Mouse (Mus musculus): ENCODE data around the gene Gm49320. TPM values are rescaled to one million over a fixed set of nuclear protein-coding genes. Genes with fewer than 3 reads are reported as not detected.

Gm49320 gene
- polyA plus RNA-seq (2015; fragmentation: Nextera tagmentation; extraction: Ambion mirVana): 1.4 and 1.5 TPM in 2 replicates

DNA sequence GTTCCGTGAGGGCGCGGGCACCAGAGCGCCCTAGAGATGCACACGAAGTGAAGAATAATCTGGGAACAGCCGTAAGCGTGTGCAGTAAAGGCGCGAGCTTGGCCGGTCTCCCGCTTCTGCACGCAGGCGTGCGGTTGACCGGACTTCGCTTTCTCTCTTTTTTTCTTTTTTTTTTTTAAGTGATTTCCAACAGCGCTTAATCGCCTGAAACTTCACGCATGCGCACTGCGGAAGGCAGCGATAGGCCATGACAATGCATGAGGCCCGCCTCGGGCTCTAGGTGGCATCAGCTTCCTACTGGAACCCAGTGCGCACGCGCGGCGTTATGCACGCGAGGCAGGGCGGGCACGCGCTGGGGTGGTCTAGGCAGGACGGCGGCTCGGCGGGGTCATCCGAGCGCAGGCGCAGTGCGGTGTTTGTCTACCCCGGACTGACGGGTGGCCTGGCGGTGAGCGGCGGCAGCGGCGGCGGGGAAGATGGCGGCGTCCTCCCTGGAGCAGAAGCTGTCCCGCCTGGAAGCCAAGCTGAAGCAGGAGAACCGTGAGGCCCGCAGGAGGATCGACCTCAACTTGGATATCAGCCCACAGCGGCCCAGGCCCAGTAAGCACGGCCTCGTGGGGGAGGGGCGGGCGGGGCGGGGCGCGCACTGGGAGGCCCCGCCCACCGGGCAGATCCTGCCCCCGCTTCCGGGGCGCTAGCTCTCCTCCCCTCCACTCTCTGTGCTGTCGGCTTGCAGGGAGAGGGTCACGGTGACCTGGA is at the start of gene Gm49320, which contains the start of gene Map2k7:
TSS of gene Gm49320 (plus strand) at position 432 of the 759 bp plus-strand sequence.
TSS of gene Map2k7 (plus strand) at position 307 of the 759 bp plus-strand sequence.
- H3K4me2 ChIP-seq: peak within 1 kb of the TSS; percentile 66
- H3K27ac ChIP-seq: peak within 1 kb of the TSS; percentile 92
- no peaks in the 10 kb centered on the region for H3K27me3 ChIP-seq
- peak; percentile 95 for ATAC-seq (ENCODE audit: borderline replicate concordance, extremely low read depth, low FRiP score, low TSS enrichment)
- H3K4me3 ChIP-seq: peak within 1 kb of the TSS; percentile 83
- no peaks in the 10 kb centered on the region for H3K9me3 ChIP-seq
- H3K9ac ChIP-seq: peak within 1 kb of the TSS; percentile 74
- H3K36me3 ChIP-seq: peaks cover 14% of the 10 kb centered on the region
- H3K4me1 ChIP-seq: peaks cover 28% of the 10 kb centered on the region
- WGBS: under 1% methylated on average over 58 of the region's 71 CpGs

DNA sequence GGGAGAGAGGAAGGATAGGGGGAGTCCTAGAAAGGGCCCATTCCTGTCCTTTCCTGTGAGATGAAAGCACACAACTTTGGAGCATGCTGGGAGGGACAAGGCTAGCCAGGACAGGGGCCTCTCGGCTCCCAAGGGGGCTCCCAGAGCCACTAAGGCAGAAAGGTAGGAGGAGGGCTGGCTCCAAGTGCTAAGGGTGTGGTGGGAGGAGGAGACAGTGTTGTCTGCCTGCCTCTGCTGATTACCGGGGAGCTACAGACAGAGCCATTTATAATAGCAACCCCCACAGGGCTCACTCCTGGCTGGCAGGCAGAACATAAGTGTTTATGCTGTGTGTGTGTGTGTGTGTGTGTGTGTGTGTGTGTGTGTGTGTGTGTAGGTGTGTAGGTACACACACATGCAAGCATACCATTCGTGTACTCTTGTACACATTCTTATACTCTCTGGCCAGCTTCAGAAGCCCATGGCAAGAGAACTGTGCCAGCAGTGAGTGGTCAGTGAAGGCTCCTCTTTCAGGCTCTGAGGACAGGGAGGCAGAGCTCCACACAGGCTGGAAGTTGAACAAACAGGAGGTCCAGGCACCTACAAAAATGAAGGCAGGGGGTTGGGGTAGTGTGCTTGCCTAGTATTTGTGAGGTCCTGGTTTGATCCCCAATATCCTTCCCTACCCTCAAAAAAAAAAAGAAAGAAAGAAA is 49.5 kb upstream of the Gm49320 start:
- H3K27me3 ChIP-seq: no peaks in the 10 kb centered on the region
- 41% methylated on average over 3 of the region's 3 CpGs for WGBS
- H3K36me3 ChIP-seq: peaks cover 11% of the 10 kb centered on the region
- no peak overlapping the region for H3K4me2 ChIP-seq
- H3K4me3 ChIP-seq: no peak overlapping the region
- H3K27ac ChIP-seq: no peak overlapping the region
- no peak for ATAC-seq (ENCODE audit: borderline replicate concordance, extremely low read depth, low FRiP score, low TSS enrichment)
- peaks cover 6% of the 10 kb centered on the region; the same call in 1 of the 2 replicates for H3K4me1 ChIP-seq
- H3K9me3 ChIP-seq: no peaks in the 10 kb centered on the region
- no peak overlapping the region for H3K9ac ChIP-seq

DNA sequence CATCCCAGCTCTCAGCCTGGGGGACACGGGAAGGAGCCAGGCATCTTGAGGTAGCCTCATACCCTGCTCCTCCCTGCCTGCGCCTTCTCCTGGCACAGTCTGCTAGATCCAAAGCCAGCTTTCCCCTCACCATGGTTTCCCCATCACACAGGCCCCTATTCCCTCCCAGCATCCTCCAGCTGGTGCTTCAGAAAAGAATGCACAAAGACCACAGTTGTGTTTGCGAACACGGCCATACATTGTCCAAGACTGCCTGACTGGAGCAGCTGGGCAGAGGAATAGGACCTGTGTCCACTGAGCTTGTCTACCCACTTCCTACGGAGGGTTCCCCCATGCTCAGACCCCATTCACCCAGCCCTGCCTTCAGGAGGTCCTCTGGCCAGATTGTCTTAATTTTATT is 46.4 kb upstream of the Gm49320 start:
- no peak overlapping the region for H3K9ac ChIP-seq
- no peak for ATAC-seq (ENCODE audit: borderline replicate concordance, extremely low read depth, low FRiP score, low TSS enrichment)
- WGBS: 48% methylated on average over 5 of the region's 5 CpGs
- no peak overlapping the region for H3K27ac ChIP-seq
- no peak overlapping the region for H3K4me2 ChIP-seq
- H3K27me3 ChIP-seq: no peaks in the 10 kb centered on the region
- H3K4me1 ChIP-seq: peaks cover 6% of the 10 kb centered on the region; the same call in 1 of the 2 replicates
- H3K9me3 ChIP-seq: no peaks in the 10 kb centered on the region
- H3K4me3 ChIP-seq: no peak overlapping the region
- peaks cover 2% of the 10 kb centered on the region for H3K36me3 ChIP-seq

DNA sequence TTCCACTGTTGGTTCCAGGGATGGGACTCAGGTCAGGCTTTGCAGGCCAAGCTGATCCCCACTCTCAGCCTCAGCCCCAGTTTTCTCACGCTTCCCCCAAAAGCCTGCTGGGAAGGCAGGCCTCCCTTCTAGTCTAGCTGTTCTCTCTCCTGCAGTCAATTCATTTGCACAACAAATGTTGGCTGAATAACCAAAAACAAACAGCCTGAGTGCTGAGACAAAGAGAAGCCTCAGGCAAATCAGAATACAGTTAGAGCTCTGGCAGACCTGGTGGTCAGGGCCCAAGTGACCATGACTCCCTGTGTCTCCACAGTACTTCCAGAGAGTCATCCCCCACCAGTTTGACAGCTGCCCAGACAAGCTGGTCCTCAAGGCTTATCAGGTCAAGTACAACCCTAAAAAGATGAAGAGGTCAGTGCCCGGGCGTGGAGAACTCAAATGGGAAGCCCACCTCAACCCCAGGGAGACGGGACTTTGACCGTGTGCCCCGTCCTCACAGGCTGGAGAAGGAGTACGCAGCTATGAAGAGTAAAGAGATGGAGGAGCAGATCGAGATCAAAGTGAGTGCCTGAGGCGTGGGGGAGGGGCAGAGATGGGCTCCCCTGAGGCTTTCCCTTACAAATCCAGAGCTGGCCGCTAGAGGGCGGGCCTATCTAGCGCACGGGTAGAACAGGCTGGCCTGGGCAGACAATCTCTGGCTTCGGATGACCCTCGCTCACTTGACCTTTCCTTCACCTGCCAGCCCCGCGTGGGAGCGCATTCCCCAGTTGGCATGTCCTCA is 45.7 kb upstream of the Gm49320 start:
- no peak overlapping the region for H3K9ac ChIP-seq
- H3K36me3 ChIP-seq: peaks cover 2% of the 10 kb centered on the region; the same call in 1 of the 2 replicates
- 9% methylated on average over 18 of the region's 18 CpGs for WGBS
- H3K27me3 ChIP-seq: no peaks in the 10 kb centered on the region
- peaks cover 6% of the 10 kb centered on the region; the same call in 1 of the 2 replicates for H3K4me1 ChIP-seq
- H3K4me2 ChIP-seq: peak overlapping the region; percentile 28; the same call in 1 of the 2 replicates
- ATAC-seq (ENCODE audit: borderline replicate concordance, extremely low read depth, low FRiP score, low TSS enrichment): peak; percentile 91
- H3K4me3 ChIP-seq: no peak overlapping the region
- H3K27ac ChIP-seq: no peak overlapping the region
- no peaks in the 10 kb centered on the region for H3K9me3 ChIP-seq

DNA sequence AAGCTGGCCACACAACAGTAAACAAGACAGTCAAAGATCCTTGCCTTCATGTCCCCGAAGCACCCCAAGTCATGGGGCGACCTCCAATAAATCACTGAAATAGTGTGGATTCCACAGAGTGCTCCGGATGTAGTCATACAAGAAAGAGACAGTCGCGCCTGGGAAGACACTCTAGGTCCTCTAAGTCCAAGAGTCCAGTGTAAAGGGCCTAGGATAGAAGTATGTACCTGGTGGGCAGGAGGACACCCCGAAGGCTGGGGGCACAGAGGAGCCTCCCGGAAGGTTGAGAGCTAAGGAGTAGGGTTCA is 45.1 kb upstream of the Gm49320 start:
- no peaks in the 10 kb centered on the region for H3K27me3 ChIP-seq
- ATAC-seq (ENCODE audit: borderline replicate concordance, extremely low read depth, low FRiP score, low TSS enrichment): no peak; the same call in 1 of the 2 replicates
- H3K9me3 ChIP-seq: no peaks in the 10 kb centered on the region
- no peak overlapping the region for H3K27ac ChIP-seq
- no peak overlapping the region for H3K4me3 ChIP-seq
- peaks cover under 1% of the 10 kb centered on the region; the same call in 1 of the 2 replicates for H3K36me3 ChIP-seq
- H3K4me2 ChIP-seq: peak overlapping the region; percentile 28; the same call in 1 of the 2 replicates
- no peak overlapping the region for H3K9ac ChIP-seq
- WGBS: 47% methylated on average over 7 of the region's 7 CpGs
- peaks cover 6% of the 10 kb centered on the region; the same call in 1 of the 2 replicates for H3K4me1 ChIP-seq

DNA sequence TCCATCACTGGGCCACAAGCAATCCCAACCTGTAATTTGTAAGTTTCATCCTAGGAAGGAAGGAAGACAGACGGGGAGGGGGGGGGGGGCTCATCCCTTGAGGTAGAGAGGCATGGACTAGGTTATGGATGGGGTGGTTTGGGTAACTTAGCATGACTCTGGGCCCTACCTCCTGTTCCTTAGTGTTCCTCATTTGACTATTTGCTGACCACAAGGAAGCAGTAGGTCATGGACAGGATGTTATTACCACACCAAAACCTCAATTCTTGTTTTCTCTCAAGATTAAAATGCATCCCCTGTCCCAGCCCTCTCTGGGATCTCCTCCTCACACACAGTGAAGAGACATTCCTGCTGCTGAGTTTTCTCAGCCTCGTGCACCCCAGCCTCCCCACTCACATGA is 37.3 kb upstream of the Gm49320 start:
- Histone ChIP-seq H3K27ac (no peak overlapping the region), H3K4me2 (no peak overlapping the region), H3K36me3 (0 out of 2 replicates have a peak, but pooled peaks cover 2% of the 10 kb centered on the region), H3K9ac (no peak overlapping the region), H3K9me3 (no peaks in the 10 kb centered on the region), H3K4me3 (no peak overlapping the region), H3K4me1 (peaks cover 8% of the 10 kb centered on the region), H3K27me3 (peaks cover 14% of the 10 kb centered on the region)
- no peak for ATAC-seq (ENCODE audit: borderline replicate concordance, extremely low read depth, low FRiP score, low TSS enrichment)
- WGBS: 54% methylated on average over 2 of the region's 2 CpGs

DNA sequence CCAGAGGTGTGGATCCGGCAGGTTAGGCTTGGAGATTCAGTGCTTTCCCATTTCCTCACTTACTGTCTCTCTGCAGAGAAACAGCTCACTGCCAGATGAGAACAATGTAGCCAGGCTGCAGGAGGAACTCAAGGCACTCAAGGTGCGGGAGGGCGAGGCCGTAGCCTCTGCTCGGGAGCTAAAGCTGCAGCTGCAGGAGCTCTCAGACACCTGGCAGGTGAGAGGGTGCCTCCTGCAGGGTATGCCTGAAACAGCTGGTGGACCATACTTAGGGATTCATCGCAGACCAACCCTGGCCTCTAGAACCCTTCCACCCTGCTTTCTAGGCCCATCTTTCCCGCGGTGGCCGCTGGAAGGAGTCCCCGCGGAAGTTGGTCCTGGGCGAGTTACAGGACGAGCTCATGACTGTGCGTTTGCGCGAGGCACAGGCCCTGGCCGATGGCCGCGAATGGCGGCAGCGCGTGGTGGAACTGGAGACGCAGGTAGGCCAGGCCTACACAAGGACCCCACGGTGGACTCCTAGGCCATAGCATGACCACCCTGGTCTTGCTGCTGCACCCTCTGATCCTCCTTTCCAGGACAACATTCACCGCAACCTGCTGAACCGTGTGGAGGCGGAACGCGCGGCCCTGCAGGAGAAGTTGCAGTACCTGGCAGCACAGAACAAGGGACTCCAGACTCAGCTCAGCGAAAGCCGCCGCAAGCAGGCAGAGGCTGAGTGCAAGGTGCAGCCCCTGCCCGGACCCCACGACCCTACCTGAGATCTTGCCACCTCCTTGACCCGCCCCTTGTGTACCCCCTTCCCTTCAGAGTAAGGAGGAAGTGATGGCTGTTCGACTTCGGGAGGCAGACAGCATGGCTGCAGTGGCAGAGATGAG is 33.2 kb upstream of the Gm49320 start:
- no peak for ATAC-seq (ENCODE audit: borderline replicate concordance, extremely low read depth, low FRiP score, low TSS enrichment)
- H3K4me2 ChIP-seq: peak overlapping the region; percentile 28
- H3K9me3 ChIP-seq: no peaks in the 10 kb centered on the region
- H3K4me1 ChIP-seq: peaks cover 16% of the 10 kb centered on the region
- WGBS: 35% methylated on average over 38 of the region's 38 CpGs
- H3K36me3 ChIP-seq: peaks cover 6% of the 10 kb centered on the region; the same call in 1 of the 2 replicates
- peaks cover 17% of the 10 kb centered on the region for H3K27me3 ChIP-seq
- no peak overlapping the region for H3K4me3 ChIP-seq
- H3K9ac ChIP-seq: no peak overlapping the region
- no peak overlapping the region for H3K27ac ChIP-seq

DNA sequence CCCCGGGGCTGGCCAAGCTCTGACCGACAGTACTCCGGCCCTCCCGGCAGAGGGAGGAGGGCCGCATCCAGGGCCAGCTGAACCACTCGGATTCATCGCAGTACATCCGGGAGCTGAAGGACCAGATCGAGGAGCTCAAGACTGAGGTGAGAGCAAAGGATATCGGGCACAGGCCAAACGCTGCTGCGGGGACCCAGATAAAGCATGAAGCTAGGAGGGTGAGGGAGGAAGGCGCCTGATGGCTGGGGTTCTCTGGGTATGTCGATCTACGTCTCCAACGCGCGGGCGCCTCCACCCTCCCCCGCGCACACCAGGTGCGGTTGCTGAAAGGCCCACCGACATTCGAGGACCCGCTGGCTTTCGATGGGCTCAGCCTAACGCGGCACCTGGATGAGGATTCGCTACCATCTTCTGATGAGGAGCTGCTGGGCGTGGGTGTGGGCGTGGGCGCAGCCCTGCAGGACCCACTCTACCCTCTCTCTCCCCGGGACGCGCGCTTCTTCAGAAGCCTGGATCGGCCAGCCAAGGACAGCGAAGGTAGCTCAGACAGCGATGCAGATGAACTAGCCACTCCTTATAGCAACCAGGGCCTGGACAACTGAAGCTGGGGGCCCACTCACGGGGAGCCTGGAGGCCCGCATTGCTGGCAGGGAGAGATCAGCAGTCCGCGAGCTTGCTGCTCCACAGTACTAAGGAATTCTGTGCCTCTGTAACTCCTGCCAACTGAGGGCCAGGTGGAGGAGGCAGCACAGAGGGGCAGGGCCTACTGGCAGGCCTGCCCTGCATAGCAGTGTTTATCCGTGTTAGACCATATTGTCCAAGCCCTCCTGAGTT is 32.3 kb upstream of the Gm49320 start:
- Histone ChIP-seq H3K9me3 (no peaks in the 10 kb centered on the region), H3K27me3 (peaks cover 17% of the 10 kb centered on the region), H3K4me1 (peaks cover 16% of the 10 kb centered on the region), H3K27ac (no peak overlapping the region), H3K4me2 (peak overlapping the region; percentile 28), H3K4me3 (no peak overlapping the region), H3K36me3 (peaks cover 6% of the 10 kb centered on the region; the same call in 1 of the 2 replicates), H3K9ac (peak overlapping the region; percentile 10; the same call in 1 of the 2 replicates)
- 24% methylated on average over 44 of the region's 44 CpGs for WGBS
- ATAC-seq (ENCODE audit: borderline replicate concordance, extremely low read depth, low FRiP score, low TSS enrichment): 0 out of 2 replicates have a peak, but pooled peaks have one; percentile 35

DNA sequence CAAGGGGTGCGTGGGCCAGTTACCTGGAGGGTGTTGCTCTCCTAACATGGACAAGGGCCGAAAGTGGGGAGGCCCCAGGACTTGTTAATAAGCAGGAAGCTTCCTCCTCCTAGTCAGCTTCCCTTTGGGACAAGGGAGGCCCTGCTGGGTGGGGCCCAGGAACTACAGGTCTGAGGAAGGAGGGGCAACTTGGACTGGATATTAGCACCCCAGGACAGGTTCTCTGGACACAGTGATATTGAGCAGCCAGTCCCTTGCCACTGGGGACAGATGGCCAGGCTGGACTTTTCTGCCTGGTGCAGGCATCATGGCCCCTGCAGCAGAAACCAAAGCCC is 31.7 kb upstream of the Gm49320 start:
- Histone ChIP-seq H3K9me3 (no peaks in the 10 kb centered on the region), H3K27ac (no peak overlapping the region), H3K9ac (0 out of 2 replicates have a peak overlapping the region, but pooled peaks have one; percentile 10), H3K36me3 (peaks cover 6% of the 10 kb centered on the region; the same call in 1 of the 2 replicates), H3K27me3 (peaks cover 17% of the 10 kb centered on the region), H3K4me3 (no peak overlapping the region), H3K4me2 (peak overlapping the region; percentile 28; the same call in 1 of the 2 replicates), H3K4me1 (peaks cover 16% of the 10 kb centered on the region)
- no peak for ATAC-seq (ENCODE audit: borderline replicate concordance, extremely low read depth, low FRiP score, low TSS enrichment)
- WGBS: 72% methylated on average over 2 of the region's 2 CpGs

DNA sequence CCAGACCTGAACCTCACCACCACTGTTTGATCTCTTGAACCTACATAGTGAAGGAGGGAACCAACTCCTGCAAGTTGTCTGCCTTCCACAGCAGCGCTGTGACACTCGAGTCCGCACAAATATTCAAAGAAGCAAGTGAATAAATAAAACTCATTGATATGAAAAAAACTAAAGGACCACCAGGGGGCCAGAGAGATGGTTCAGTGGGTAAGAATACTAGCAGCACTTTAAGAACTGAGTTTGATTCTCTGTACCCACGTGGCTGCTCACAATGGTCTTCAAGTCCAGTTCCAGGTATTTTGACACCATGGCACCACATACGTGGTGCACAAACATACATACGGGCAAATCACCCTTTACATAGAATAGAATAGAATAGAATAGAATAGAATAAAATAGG is 27.6 kb upstream of the Gm49320 start:
- Histone ChIP-seq H3K36me3 (peaks cover 6% of the 10 kb centered on the region; the same call in 1 of the 2 replicates), H3K27me3 (peaks cover 17% of the 10 kb centered on the region), H3K4me1 (peaks cover 37% of the 10 kb centered on the region), H3K9ac (no peak overlapping the region), H3K9me3 (no peaks in the 10 kb centered on the region), H3K27ac (no peak overlapping the region), H3K4me3 (no peak overlapping the region), H3K4me2 (no peak overlapping the region)
- 60% methylated on average over 6 of the region's 6 CpGs for WGBS
- no peak for ATAC-seq (ENCODE audit: borderline replicate concordance, extremely low read depth, low FRiP score, low TSS enrichment)

All from lung, embryonic 15.5 days (tissue).